Mouse (Mus musculus) intestine, postnatal 0 days (tissue): ENCODE measurements around the gene Hnrnpdl. TPM values are rescaled to one million over a fixed set of nuclear protein-coding genes. Genes with fewer than 3 reads are reported as not detected.

Experiments
- ATAC-seq: fragments of 200-750 bp; cut with Nextera tagmentation; 2 replicates; pipeline ENCODE4 v1.8.0; 2017; ENCODE audit warnings: mild to moderate bottlenecking, moderate TSS enrichment, moderate library complexity
- H3K27ac ChIP-seq: fragments of 300-500 bp; sonication (generic); 2 replicates; pipeline ENCODE4 v1.5.1; 2014; ENCODE audit warnings: mild to moderate bottlenecking, low read depth, low read length, moderate library complexity
- H3K27me3 ChIP-seq: fragments of 300-500 bp; sonication (generic); replicated peaks from 2 replicates; pipeline ENCODE4 v1.6.1; 2014; ENCODE audit warnings: low read length, mixed read lengths; ENCODE audit not compliant: control insufficient read depth, insufficient read depth
- H3K36me3 ChIP-seq: fragments of 300-500 bp; sonication (generic); 2 replicates; pipeline ENCODE4 v1.6.1; 2014; ENCODE audit warnings: mild to moderate bottlenecking, moderate library complexity; ENCODE audit not compliant: control insufficient read depth, insufficient read depth
- H3K4me1 ChIP-seq: fragments of 300-500 bp; sonication (generic); replicated peaks from 2 replicates; pipeline ENCODE4 v1.6.1; 2014; ENCODE audit warnings: antibody characterized with exemption, low read length, mixed read lengths; ENCODE audit not compliant: control insufficient read depth, insufficient read depth
- H3K4me2 ChIP-seq: fragments of 300-500 bp; sonication (generic); replicated peaks from 2 replicates; pipeline ENCODE4 v1.6.1; 2014; ENCODE audit warnings: low read depth, mild to moderate bottlenecking, moderate library complexity
- H3K4me3 ChIP-seq: fragments of 300-500 bp; sonication (generic); 2 replicates; pipeline ENCODE4 v1.5.1; 2014; ENCODE audit warnings: low read depth, low read length
- H3K9ac ChIP-seq: fragments of 300-500 bp; sonication (generic); 2 replicates; pipeline ENCODE4 v1.6.1; 2014; ENCODE audit warnings: mild to moderate bottlenecking, low read depth, low read length
- H3K9me3 ChIP-seq: fragments of 300-500 bp; sonication (generic); 2 replicates; pipeline ENCODE4 v1.6.1; 2016; ENCODE audit warnings: mixed run types; ENCODE audit not compliant: control insufficient read depth
- CTCF ChIP-seq: sonication (generic); IDR thresholded peaks from 2 replicates; pipeline ENCODE4 v1.5.1; 2016; ENCODE audit warnings: low read depth, mild to moderate bottlenecking, control low read depth, antibody characterized with exemption, moderate library complexity
- WGBS: fragments of 180-500 bp; shearing (Covaris S2); extraction: QIAGEN DNeasy Blood & Tissue Kit; methylation state at CpG from one replicate; pipeline ENCODE4 v1.1.7; 2014; 5-methylcytosine and 5-hydroxymethylcytosine counted together
- polyA plus RNA-seq: library from polyadenylated mRNA; unstranded; fragments of >200 nt; fragmentation: Nextera tagmentation; extraction: Ambion mirVana; gene quantifications from 2 replicates; pipeline ENCODE4 v1.2.1, GENCODE M21; 2015

Gene Hnrnpdl
- polyA plus RNA-seq, 1 experiment from 2014 or later, result 61.6 TPM

GRCm38 (mm10) chr5:100012599-100012998, 26.9 kb downstream of the Hnrnpdl start:
- no peak for TF ChIP-seq CTCF
- Histone ChIP-seq H3K9ac (no peak overlapping the region), H3K4me2 (no peak overlapping the region), H3K36me3 (no peaks in the 10 kb centered on the region), H3K4me1 (no peaks in the 10 kb centered on the region), H3K27ac (no peak overlapping the region), H3K27me3 (no peaks in the 10 kb centered on the region), H3K9me3 (no peaks in the 10 kb centered on the region), H3K4me3 (no peak overlapping the region)
- WGBS, result 88% methylated on average over 9 of the region's 9 CpGs
- ATAC-seq, result no peak

- no peak overlapping the region for H3K27ac ChIP-seq
- WGBS, result 54% methylated on average over 3 of the region's 3 CpGs
Observed at GRCm38 (mm10) chr5:100008485-100008884, 31.0 kb downstream of the Hnrnpdl start.

GRCm38 (mm10) chr5:100007040-100007375, 32.5 kb downstream of the Hnrnpdl start:
- Histone ChIP-seq H3K4me2 (no peak overlapping the region), H3K4me1 (peaks cover 7% of the 10 kb centered on the region), H3K27ac (no peak overlapping the region), H3K36me3 (no peaks in the 10 kb centered on the region), H3K9me3 (no peaks in the 10 kb centered on the region), H3K27me3 (no peaks in the 10 kb centered on the region), H3K4me3 (no peak overlapping the region), H3K9ac (no peak overlapping the region)
- TF ChIP-seq CTCF, result peak; percentile 51; the same call in 1 of the 2 replicates
- no peak for ATAC-seq
- WGBS, result 76% methylated on average over 4 of the region's 4 CpGs

More at GRCm38 (mm10) chr5:100008485-100008884, 31.0 kb downstream of the Hnrnpdl start:
- Histone ChIP-seq H3K9me3 (no peaks in the 10 kb centered on the region), H3K36me3 (no peaks in the 10 kb centered on the region), H3K9ac (no peak overlapping the region), H3K4me3 (no peak overlapping the region), H3K4me1 (peaks cover 7% of the 10 kb centered on the region), H3K27me3 (no peaks in the 10 kb centered on the region), H3K4me2 (no peak overlapping the region)
- ATAC-seq, result no peak
- peak; percentile 46 for TF ChIP-seq CTCF

GRCm38 (mm10) chr5:100006324-100007039, 33.0 kb downstream of the Hnrnpdl start:
- Histone ChIP-seq H3K4me3 (no peak overlapping the region), H3K4me1 (peaks cover 7% of the 10 kb centered on the region), H3K4me2 (peak overlapping the region; percentile 43; the same call in 1 of the 2 replicates), H3K9ac (no peak overlapping the region), H3K36me3 (no peaks in the 10 kb centered on the region), H3K9me3 (no peaks in the 10 kb centered on the region), H3K27ac (peak overlapping the region; percentile 80), H3K27me3 (no peaks in the 10 kb centered on the region)
- TF ChIP-seq CTCF, result no peak
- 47% methylated on average over 4 of the region's 4 CpGs for WGBS
- peak; percentile 88 for ATAC-seq

- H3K4me2 ChIP-seq, result peak overlapping the region; percentile 43
- ATAC-seq, result peak; percentile 7
Observed at GRCm38 (mm10) chr5:100005896-100006295, 33.6 kb downstream of the Hnrnpdl start.

GRCm38 (mm10) chr5:100005431-100005830, 34.0 kb downstream of the Hnrnpdl start:
- no peak for TF ChIP-seq CTCF
- Histone ChIP-seq H3K4me2 (peak overlapping the region; percentile 43), H3K9me3 (no peaks in the 10 kb centered on the region), H3K4me1 (peaks cover 7% of the 10 kb centered on the region), H3K9ac (no peak overlapping the region), H3K27ac (peak overlapping the region; percentile 80), H3K4me3 (no peak overlapping the region), H3K36me3 (no peaks in the 10 kb centered on the region), H3K27me3 (no peaks in the 10 kb centered on the region)
- WGBS, result 29% methylated on average over 3 of the region's 3 CpGs
- peak; percentile 61 for ATAC-seq

More at GRCm38 (mm10) chr5:100005896-100006295, 33.6 kb downstream of the Hnrnpdl start:
- Histone ChIP-seq H3K9ac (no peak overlapping the region), H3K4me1 (peaks cover 7% of the 10 kb centered on the region), H3K4me3 (no peak overlapping the region), H3K36me3 (no peaks in the 10 kb centered on the region), H3K27me3 (no peaks in the 10 kb centered on the region), H3K9me3 (no peaks in the 10 kb centered on the region), H3K27ac (peak overlapping the region; percentile 80)
- 36% methylated on average over 6 of the region's 6 CpGs for WGBS
- no peak for TF ChIP-seq CTCF
